Mouse (Mus musculus) cerebellum, postnatal 36 days (tissue): ENCODE data around the gene Armc12.
A peak's percentile ranks its signal among the peaks of the same experiment; 100 is the strongest.

Experiments used
- DNase-seq, 2 experiments: peaks; one replicate each; pipeline ENCODE4 v3.0.0; 2021 to 2022; ENCODE audit warnings: mixed read lengths in 2 of 2

The Armc12 gene

DNA sequence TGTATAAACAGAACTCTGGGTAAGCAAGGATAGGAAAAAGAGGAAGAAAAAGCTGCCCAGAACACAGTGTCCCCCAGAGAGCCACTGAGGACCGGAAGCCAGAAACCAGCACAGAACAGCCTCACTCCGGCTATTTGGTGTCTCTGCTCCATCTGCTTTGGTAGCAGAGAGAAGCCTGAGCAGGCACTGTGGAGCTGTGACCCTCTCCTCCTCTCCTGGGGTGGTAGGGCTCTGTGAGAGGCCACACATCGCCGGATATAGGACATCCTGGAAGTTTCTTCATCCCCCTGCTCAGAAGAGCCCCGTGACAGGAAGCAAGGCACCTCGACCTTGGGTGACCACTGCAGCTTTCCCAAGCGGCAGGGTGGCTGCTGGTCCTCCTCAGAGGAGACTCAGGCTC lies 16.8 kb upstream of the Armc12 start:
- no peak for DNase-seq

- no peak for DNase-seq
Observed at GRCm38 (mm10) chr17:28514555-28514954, 16.1 kb upstream of the Armc12 start.

GRCm38 (mm10) chr17:28515431-28516341 lies 14.9 kb upstream of the Armc12 start:
- DNase-seq = no peak

DNA sequence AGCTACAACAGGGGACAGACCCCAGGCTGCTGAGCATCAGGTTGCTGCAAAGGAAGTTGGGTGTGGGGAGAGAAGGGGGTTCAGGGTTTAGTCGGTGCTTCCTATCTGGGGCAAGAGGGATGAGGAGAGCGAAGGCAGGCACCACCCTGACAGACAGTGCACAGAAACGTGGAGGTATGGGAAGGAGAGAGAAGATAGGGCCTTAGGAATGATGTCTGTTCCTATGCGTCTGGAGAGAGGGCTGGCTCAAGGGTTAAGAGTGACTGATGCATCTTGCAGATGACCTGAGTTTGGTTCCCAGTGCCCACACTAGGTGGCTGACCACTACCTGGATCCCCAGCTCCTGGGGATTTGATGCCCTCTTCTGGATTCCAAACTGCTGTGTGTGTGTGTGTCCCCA lies 13.7 kb upstream of the Armc12 start:
- no peak for DNase-seq

GRCm38 (mm10) chr17:28517441-28517955 lies 13.1 kb upstream of the Armc12 start, which contains the start of gene Fkbp5:
Fkbp5 (minus strand) TSS chr17:28517527.
- DNase-seq = no peak

DNA sequence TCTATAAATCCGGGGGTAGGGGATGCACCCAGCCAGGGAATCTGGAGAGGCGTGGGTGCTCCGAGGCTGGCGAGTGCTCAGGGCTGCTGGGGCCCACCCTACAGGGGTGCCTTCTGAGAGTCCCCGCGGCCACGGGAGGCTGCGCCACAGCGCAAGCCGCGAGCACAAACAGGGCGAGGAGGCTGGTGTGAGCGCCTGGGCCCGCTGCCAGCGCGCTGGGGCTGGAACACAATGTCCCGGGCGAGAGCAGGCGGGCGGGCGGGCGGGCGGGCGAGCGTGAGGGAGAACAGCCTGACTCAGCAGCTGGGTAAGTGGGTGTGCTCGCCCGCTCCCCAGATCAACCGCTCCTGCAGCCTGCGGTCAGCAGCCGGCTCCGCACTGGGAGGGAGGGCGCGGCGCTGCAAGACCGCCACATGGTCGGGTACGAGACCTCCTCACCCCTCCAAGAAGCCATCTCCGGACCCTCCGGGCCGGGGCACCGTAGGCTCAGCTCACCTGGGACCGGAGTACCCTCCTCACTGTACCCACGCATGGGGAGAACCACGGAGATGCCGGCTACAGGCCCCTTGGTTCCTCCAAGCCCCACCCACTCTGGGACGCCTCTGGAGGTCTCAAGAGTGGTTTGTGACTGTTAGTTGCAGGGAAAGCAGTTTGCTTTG lies 12.5 kb upstream of the Armc12 start:
- peak; percentile 82 for DNase-seq

DNA sequence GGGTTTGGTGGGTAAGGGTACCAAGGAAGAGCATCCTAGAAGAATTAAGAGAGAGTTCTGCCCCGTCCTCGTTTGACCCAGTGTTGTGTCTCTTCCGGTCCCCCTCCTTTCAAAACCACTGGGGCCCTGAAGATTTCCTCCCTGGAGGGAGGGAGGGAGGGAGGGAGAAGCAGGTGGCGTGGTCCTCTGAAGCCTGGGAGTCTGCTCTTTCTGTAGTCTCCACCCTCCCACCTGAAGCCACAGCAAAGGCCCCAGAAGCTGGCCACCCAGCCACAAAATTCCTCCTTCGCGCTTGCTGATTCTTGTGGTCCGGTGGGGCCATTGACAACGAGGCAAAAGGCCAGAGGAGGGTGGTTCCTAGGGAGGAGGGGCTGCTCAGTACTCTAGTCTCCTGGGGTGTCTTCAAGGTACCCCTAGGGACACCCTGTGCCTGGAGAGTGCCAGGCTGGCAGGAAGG lies 12.0 kb upstream of the Armc12 start:
- no peak for DNase-seq

GRCm38 (mm10) chr17:28519827-28520226 lies 10.8 kb upstream of the Armc12 start:
- DNase-seq = no peak

DNA sequence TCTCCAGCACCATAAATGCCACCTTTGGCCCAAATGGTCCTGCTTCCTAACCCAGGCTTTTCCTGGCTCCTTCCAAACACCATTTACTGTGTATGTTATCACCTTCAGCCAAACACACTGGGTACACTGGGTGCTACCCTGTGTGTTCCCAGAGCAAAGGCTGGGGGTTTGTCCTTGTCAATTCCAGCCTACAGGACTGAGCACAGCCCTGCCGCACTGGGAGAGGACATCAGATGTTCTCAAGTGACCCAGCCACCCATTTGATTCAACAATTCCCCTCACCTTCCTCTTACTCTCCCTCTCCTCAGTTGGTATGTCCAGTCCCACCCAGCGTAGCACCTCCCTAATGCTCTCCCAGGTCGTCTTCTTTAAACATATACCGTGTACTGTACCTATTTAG lies 10.0 kb upstream of the Armc12 start:
- no peak for DNase-seq

GRCm38 (mm10) chr17:28521071-28521726 lies 9.4 kb upstream of the Armc12 start:
- no peak for DNase-seq

DNA sequence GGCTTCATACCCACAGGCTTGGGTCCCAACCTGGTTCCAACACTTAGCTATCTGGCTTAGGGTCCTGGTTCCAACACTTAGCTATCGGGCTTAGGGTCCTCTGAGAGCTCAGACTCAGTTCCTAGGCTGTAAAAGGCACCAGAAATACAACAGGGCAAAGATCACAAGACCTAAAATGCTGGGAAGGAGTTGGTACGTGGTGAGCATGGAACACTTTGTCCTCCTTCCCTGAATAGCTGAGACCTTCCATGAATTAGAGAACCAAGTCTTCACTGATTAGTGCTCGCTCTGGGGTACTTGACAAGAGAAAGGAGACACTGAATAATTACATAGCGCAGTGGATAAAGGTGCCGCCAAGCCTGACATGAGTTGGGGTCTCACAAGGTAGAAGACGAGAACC lies 8.7 kb upstream of the Armc12 start:
- no peak for DNase-seq

- DNase-seq = peak; percentile 89 to 94
Observed at GRCm38 (mm10) chr17:28522623-28523354, 7.8 kb upstream of the Armc12 start.

DNA sequence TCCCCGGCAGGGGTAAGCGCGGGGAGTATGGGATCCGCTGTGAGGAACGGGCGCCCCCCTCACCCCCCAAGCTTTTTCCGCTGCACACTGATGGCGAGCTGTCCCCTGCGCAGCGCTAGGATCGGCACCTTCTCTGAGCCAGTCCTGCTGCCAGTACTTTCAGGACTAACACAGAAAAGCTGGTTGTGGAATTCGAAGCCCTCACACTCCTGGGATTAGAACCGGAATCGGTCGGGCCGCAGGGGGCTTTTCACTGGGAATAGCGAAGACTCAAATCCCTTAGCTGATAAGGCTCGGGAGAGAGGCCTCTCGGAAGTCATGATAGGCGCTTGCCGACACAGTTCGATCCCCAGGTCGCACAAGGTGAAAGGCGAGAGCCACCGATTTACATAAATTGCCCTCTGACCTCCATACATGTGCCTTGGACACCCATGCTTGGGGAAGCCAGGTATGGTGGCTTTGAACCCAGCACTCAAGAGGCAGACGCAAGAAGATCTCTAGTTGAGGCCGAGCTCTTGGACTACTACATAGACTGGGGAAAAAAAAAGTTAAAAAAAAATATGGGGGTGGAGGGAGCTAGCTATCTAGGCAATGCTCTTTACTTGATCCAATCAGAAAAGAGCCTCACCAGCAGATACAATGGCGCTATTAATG lies 7.1 kb upstream of the Armc12 start:
- no peak for DNase-seq

- no peak for DNase-seq
Observed at GRCm38 (mm10) chr17:28524009-28524695, 6.5 kb upstream of the Armc12 start.

GRCm38 (mm10) chr17:28524831-28525430 lies 5.7 kb upstream of the Armc12 start:
- DNase-seq = no peak

- no peak for DNase-seq
Observed at GRCm38 (mm10) chr17:28527184-28528042, 3.2 kb upstream of the Armc12 start.

DNA sequence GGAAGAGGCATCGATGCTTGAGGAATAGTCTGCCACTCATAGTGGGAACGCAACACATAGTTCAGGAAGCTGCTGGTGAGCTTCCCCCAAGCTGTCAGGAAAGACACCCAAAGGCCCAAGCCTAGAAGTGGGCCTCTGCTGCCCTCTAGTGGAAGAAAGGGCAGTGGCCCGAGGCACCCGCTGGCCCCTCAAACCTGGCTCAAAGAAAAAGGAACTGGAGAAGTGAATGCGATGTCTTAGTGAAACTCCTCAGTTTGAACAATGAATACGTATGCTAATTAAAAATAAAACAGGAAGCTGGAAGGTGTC lies 2.6 kb upstream of the Armc12 start:
- DNase-seq = peak; percentile 84 to 87

DNA sequence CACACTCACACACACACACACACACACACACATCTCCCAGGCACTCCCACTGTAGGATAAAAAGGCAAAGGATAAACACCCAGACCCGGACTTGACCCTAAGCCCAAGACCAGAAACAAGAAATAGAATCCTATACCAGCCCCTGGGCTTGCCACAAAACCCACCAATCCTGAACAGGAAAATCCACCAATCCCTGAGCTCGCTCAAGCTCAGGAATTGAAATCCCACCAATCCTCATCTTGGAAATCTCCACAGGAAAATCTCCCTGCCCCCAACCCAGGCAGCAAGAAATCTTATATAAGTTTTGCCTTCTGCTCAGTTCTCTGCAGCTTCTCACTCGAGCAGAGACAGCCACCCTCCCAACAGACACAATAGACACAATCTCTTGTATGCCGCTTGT lies 1.5 kb upstream of the Armc12 start:
- DNase-seq = no peak

DNA sequence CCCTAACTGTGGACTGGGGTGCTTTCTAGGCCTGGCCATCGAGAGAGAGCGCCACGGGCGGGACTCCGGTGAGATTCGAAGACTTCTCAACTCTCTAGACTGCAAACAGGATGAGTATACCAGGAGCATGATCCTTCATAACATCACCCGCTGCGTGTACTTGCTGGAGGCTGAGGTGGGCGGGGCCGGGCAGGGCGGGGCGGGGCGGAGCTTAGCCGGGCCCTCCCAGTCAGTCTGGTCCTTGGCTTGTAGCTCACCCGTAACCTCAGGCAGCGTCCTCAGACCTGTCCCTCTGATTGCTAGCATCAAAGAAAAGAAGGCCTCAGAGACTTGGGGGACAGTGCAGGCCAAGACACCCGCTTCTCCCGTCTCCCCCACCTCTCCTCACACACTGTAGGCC lies 1.3 kb downstream of the Armc12 start:
- no peak for DNase-seq

DNA sequence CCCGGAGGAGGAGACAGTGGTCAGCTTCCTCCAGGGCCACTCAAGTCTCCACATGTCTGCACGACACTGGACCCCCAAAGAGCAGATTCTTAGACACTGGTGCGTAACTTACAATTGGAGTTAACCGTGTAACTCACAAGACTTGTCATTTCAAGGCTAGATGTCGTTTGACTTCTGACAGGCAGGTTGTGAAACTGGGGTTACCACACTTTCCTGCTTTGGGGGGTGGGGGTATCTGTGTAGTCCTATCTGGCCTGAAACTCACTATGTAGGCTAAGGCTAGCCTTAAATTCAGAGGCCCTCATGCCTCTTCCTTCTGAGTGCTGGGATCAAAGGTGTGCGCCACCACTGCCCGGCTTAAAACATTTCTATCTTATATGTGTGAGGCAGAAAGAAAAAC lies 2.0 kb downstream of the Armc12 start:
- no peak for DNase-seq
